Mouse (Mus musculus) MEL (cell line): ENCODE measurements around the gene Tmem176b.
"Not testable (repeated sequence)": the region's sequence is repeated elsewhere in the genome, so short reads cannot be mapped to it uniquely, and the experiment has no call there.

Source experiments
- CHD1 ChIP-seq: IDR thresholded peaks from 2 replicates; pipeline ENCODE4 v1.6.1; 2012; ENCODE audit warnings: low read depth, mild to moderate bottlenecking, inconsistent platforms, low read length, improper control_type of control experiment
- CTCF ChIP-seq, 3 experiments: IDR thresholded peaks in 2 of 3; conservative IDR thresholded peaks in 1 of 3; 2 replicates each; pipeline ENCODE4 v1.5.1; 2011 to 2012; ENCODE audit warnings: low read length in 3 of 3, low read depth in 2 of 3, mild to moderate bottlenecking in 2 of 3, improper control_type of control experiment in 1 of 3, inconsistent platforms in 1 of 3, mixed read lengths in 1 of 3, moderate library complexity in 1 of 3; ENCODE audit not compliant: control insufficient read depth in 1 of 3, insufficient read depth in 1 of 3, poor library complexity in 1 of 3, severe bottlenecking in 1 of 3
- E2F4 ChIP-seq: IDR thresholded peaks from 2 replicates; pipeline ENCODE4 v1.6.1; 2011; ENCODE audit warnings: low read depth, low read length, improper control_type of control experiment, borderline replicate concordance
- EP300 ChIP-seq, 2 experiments: IDR thresholded peaks; 2 replicates each; pipeline ENCODE4 v1.6.1; 2011; ENCODE audit warnings: improper control_type of control experiment in 2 of 2, low read length in 2 of 2, low read depth in 1 of 2, mild to moderate bottlenecking in 1 of 2
- GATA1 ChIP-seq: IDR thresholded peaks from 2 replicates; pipeline ENCODE4 v1.6.1; 2011; ENCODE audit warnings: low read depth, low read length, improper control_type of control experiment
- MAFK ChIP-seq: IDR thresholded peaks from 2 replicates; pipeline ENCODE4 v1.6.1; 2011; ENCODE audit warnings: low read depth, mild to moderate bottlenecking, low read length, improper control_type of control experiment, borderline replicate concordance
- MAZ ChIP-seq: IDR thresholded peaks from 2 replicates; pipeline ENCODE4 v1.6.1; 2012; ENCODE audit warnings: low read depth, mild to moderate bottlenecking, inconsistent platforms, low read length, improper control_type of control experiment
- POLR2A ChIP-seq, 2 experiments: IDR thresholded peaks; 2 replicates each; pipeline ENCODE4 v1.6.1; 2011 to 2012; ENCODE audit warnings: low read length in 2 of 2, mild to moderate bottlenecking in 2 of 2, control low read depth in 1 of 2, improper control_type of control experiment in 1 of 2, low read depth in 1 of 2, moderate library complexity in 1 of 2; ENCODE audit not compliant: control insufficient read depth in 1 of 2, insufficient read depth in 1 of 2, poor library complexity in 1 of 2
- POLR2AphosphoS5 ChIP-seq: IDR thresholded peaks from 2 replicates; pipeline ENCODE4 v1.6.1; 2012; ENCODE audit warnings: low read depth, borderline replicate concordance, mild to moderate bottlenecking, inconsistent platforms, low read length, moderate library complexity, mixed read lengths
- SMC3 ChIP-seq: IDR thresholded peaks from 2 replicates; pipeline ENCODE4 v1.6.1; 2011; ENCODE audit warnings: low read depth, low read length, improper control_type of control experiment
- TCF12 ChIP-seq: IDR thresholded peaks from 2 replicates; pipeline ENCODE4 v1.6.1; 2014; ENCODE audit warnings: low read depth, mild to moderate bottlenecking, inconsistent platforms, low read length, improper control_type of control experiment, moderate library complexity
- USF2 ChIP-seq, 2 experiments: IDR thresholded peaks; 2 replicates each; pipeline ENCODE4 v1.6.1; 2011 to 2012; ENCODE audit warnings: improper control_type of control experiment in 2 of 2, low read length in 2 of 2, borderline replicate concordance in 1 of 2, inconsistent platforms in 1 of 2, low read depth in 1 of 2, mild to moderate bottlenecking in 1 of 2; ENCODE audit not compliant: insufficient read depth in 1 of 2

GRCm38 (mm10) chr6:48866355-48866950, 25.2 kb upstream of the Tmem176b start:
- not testable (repeated sequence) for TF ChIP-seq CTCF (IDR thresholded peaks at IDR 0.05 in 2 of 3, conservative IDR thresholded peaks at IDR 0.05 in 1 of 3; ENCODE audit: control insufficient read depth in 1 of 3, insufficient read depth in 1 of 3, low read depth in 2 of 3, low read length in 3 of 3, poor library complexity in 1 of 3, severe bottlenecking in 1 of 3); POLR2AphosphoS5; TCF12; EP300 (IDR thresholded peaks at IDR 0.05; ENCODE audit: low read depth in 1 of 2, low read length in 2 of 2); GATA1; MAFK; SMC3; CHD1; MAZ; USF2 (IDR thresholded peaks at IDR 0.05; ENCODE audit: borderline replicate concordance in 1 of 2, insufficient read depth in 1 of 2, low read depth in 1 of 2, low read length in 2 of 2); E2F4; POLR2A (IDR thresholded peaks at IDR 0.05; ENCODE audit: control insufficient read depth in 1 of 2, insufficient read depth in 1 of 2, low read depth in 1 of 2, low read length in 2 of 2, poor library complexity in 1 of 2)
